Mouse (Mus musculus): ENCODE data around the gene Mia2.
"Not testable (repeated sequence)": the region's sequence is repeated elsewhere in the genome, so short reads cannot be mapped to it uniquely, and the experiment has no call there.

Gene Mia2

DNA sequence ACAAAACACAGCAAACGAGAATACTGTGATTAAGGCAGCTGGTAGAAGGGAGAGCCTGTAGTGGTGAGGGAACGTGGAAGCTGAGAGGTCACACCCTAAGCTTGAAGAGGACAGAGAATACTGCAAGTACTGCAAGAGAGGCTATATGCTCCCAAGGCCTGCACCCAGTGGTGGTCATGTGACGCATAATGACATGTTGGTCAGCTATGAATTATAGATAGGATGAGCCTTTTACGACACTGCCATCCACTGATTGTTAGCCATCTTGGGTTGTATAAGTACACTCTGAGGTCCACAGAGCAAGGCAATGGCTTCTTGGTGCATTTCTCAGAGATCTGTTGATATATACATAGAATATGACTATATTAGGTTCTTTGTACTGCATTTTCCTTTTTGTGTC lies 71.0 kb downstream of the Mia2 start:
- DNase-seq: no peak

DNA sequence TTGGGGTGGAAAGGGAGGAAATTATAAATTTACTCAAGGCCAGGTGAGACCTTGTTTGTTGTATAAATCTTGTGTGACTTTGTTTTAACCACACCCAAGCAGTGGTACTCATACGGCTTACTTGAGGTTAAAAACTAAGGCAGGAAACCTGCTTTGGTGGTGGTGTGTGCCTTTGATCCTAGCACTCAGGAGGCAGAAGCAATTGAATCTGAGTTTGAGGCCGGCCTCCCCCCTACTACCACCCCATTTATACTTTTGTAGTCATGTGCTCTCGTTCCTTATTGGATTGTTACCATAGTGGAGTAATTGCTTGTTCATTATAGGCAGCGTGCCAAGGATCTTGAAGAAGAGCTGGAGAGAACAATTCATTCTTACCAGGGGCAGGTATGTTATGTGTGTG lies 74.3 kb downstream of the Mia2 start:
- DNase-seq: no peak

DNA sequence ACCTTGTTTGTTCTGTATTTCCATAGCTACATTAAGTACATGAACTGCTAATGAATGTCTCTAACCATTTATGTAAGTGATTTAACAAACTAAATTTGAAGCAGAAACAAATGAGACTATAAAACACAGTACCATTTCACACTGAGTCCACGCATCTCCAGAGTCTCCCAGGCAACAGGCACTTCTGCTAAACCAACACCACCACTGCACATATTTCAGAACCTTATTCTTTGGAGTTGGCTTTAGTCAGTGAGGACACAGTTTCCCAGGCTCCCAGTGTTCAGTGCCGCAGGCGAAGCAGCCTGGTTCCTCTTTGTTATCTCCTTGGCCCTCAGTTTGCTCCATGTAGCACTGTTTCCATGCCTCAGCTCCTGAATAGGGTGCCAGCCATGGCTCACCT lies 82.2 kb downstream of the Mia2 start:
- no peak for DNase-seq

DNA sequence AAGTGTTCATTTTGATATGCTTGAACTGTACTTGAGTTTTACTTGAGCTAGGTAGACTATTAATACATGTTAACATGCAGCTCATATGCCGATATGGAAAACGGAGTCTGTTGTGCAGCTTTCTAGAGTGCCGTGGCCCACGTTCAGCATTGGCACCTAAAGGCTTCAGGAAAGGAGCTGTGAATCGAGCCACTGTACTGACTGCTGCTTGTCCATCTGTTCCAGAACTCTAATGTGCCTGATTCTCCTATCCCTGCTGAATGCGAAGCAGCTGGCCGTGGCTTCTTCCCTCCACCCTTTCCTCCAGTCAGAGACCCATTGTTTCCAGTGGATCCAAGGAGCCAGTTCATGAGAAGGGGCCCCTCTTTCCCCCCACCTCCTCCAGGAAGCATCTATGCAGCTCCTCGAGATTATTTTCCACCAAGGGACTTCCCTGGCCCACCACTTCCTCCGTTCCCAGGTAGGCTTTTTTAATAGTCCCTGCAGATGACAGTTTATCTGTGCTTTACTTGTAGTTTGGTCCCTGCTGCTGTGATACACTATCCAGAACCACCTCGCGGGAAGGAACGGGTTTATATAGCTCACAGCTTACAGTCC lies 92.6 kb downstream of the Mia2 start:
- DNase-seq: no peak

DNA sequence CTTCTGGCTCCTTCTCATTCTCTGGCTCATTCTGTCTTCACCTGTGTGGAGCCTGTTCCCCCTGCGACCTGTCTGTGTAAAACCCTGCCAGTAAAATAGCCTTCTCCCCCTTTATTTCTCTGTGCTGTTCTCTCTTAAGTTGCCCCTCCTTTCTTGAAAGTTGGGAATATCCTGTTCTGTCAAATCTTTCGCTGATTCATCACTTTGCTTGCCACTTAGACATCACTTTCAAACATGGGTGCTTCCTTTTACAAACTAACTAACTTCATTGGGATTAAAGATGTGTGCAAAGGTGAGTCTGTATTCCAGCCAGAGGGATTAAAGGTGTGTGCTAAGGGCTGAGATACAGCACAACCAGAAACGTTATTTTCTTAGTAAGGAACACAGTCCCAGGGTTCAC lies 98.0 kb downstream of the Mia2 start:
- no peak for DNase-seq

DNA sequence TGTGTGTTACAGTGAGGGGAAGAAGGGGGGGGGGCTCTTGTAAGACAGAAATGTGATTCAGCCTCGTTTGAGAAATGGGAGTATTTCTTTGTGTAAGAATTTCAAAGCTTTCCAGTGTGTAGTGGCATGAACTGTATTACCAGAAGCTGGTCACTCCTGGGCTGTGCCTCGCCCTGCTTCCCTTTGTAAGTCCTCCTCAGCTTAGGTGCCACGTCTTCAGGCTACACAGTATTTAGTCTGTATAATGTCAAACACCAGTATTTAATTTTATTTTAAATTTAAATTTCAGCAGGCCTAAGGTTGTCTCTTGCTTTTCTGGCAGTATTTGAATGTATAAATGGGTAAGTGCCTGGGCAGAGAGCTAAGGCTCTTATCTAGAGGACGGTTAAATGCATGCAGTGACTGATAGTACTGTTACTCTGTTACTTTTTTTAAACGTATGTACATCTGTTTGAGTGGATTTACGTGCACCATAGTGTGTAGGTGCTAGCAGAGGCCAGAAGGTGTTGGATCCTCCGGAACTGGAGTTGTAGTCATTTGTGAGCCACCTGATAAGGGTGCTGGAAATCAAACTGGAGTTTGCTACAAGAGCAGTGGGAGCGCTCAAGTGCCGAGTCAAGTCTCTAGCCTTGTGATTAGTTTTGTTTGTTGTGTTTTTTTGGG lies 98.9 kb downstream of the Mia2 start:
- no peak for DNase-seq

DNA sequence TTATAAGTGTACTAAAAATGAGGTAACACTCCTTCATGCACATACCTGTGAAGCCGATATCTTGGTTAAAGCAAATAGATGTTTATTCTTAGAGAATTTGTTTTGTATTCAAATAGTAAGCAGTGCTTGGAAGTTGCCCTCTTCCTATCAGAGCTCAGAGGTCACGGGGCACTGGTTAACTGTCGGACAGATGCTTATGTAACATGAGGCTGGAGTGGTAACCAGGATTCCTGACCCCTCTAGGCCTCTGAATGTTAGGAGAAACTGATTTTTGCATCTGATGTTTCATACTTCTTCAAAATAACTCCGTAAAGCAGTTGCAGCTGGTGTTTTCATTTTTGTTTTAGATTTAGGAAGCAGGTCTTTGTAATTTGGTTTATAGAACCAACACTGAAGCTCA lies 99.5 kb downstream of the Mia2 start:
- no peak for DNase-seq

DNA sequence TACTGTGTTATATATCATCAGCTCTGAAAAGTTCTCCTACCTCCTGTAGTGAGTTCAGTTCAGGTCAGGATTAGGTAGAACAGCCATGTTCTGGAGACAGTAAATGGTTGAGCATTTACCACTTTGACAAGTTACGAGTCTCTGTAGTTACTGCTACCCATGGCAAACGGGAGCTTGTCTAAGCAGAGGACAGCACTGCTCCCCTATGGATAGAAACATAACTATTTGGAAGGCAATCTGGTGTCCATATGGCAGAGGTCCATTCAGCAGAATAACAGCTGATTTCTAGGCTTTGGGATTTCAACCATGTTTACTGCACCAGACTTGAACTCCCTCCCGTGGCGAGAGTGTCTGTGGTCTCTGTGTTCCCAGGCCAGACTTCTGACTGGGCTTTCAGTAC lies 100.3 kb downstream of the Mia2 start:
- DNase-seq: no peak

DNA sequence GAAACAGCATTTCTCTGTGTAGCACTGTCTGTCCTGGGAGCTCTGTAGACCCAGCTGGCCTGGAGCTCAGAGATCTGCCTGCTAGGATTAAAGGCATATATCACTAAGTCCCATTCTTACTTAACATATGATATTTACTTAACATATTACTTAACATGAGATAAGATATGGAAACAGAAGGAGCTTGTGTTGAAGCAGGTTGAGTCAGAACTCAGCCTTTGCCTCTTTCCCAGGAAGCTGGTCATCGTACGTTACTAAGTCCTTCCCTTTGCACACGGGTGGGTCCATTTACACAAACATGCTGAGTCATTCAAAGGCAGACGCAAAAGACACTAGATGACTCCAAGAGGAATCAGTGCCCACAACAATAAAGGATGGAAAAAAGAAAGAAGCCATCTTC lies 103.2 kb downstream of the Mia2 start:
- no peak for DNase-seq

DNA sequence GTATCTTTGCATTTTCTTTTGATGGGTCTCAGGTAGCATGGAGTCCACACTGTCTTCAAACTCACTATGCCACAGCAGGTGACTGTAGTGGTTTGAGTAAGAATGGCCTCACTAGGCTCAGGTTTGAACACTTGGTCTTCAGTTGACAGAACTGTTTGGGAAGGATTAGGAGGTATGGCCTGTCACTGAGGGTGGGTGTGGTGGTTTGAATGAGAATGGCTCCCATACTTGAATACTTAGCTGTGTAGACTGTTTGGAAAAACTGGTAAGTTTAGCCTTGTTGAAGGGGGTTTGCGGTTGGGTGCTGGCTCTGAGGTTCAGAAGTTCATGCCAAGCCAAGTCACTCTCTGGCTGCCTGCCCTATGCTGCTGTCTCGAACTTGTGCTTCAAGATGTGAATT lies 103.8 kb downstream of the Mia2 start:
- DNase-seq: no peak

DNA sequence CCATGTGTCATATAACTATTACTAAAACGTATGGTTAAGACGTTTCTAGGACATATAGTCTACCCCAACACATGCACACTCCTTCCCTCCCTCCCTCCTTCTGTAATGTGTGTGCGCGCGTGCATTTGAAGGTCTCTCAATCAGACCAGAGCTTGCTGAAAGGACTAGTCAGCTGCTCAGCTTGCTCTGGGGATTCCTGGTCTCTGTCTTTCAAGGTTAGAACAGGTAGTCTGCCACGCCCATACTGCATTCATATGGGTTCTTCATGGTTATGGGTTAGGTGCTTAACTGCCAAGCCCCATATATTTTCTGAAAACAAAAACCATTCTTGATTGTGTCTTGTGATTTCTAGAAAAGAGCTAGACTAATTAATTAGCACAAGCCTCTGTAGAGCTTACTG lies 110.0 kb downstream of the Mia2 start:
- DNase-seq: no peak

DNA sequence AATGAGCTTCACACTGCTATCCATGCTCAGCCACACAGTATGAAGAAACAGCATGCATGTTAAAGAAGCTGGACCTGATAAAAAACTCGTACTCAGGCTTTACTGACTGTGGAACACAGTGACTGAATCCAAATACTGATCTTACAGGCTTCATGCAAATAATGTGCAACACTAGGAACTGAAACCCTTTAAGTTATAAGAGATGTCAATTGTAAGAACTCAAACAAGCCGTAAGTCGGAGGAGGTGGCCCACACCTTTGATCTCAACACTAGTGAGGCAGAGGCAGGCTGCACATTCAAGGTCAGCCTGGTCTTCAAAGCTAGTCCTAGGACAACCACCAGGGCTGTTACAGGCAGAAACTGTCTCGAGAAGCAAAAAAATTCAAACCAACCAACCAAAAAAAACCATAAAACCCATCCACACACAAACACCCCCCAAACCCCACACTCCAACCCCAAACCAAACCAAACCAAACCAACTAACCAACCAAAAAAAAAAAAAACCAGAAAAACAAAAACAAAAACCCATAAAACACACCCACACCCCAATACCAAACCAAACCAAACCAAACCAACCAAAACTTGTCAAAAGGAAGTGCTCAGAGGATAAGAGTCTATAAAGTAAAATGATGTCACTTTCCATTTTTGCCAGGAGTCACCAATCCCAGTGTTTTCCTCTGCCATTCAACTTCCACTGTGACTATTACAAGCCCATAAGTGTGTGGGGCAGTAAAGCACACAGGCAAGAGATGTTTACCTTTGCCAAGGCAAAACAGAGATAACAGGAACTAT lies 110.8 kb downstream of the Mia2 start:
- no peak for DNase-seq

DNA sequence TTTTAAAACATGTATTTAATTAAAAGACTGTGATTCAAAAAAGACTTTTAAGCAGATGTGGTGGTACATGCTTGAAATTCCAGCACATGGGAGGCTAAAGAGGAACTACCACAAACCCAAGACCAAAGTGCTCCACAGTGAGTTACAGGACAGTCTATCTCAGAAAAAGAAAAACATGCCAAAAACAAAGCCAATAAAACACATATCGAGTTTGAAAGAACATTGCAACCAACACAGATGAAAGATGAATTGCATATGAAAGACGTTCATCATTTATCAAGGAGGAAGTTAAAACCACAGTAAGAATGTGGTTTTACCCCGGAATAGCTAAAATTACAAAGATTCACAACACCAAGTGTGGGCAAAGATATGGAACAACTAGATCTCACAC lies 111.4 kb downstream of the Mia2 start:
- no peak for DNase-seq

DNA sequence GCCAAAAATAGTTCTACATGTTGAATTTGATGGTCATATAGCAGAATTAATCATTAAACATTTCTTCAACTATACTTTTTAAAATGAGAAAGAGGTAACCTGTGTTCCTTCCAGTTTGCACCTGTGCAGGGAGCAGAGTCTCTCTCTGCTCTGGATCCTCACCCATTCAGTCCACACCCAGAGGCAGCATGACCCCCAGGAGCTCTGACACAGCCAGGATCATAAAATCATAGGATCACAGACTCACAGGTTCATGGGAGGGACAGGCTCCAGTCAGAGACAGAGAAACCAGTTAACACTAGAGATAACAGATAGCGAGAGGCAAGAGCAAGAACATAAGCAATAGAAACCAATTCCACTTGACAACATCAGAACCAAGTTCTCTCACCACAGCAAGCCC lies 112.2 kb downstream of the Mia2 start:
- DNase-seq: no peak

DNA sequence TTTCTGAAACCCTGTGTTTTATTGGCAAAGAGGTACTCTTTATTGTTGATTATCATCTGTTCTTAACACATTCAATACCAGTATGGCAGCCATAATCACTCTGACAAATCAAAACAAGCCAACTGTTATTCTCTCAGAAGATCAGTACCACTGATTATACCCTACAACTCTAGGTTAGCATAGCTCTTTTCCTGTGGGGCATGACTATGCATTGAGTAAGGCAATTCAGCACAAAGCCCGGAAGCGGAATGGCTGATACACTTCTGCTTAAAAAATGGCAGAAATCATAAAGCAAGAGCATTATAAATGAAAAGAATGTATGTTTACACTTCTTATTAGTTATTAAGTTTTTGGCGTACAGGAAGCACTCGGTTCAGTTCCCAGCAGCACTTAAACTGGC lies 120.6 kb downstream of the Mia2 start:
- DNase-seq: no peak

DNA sequence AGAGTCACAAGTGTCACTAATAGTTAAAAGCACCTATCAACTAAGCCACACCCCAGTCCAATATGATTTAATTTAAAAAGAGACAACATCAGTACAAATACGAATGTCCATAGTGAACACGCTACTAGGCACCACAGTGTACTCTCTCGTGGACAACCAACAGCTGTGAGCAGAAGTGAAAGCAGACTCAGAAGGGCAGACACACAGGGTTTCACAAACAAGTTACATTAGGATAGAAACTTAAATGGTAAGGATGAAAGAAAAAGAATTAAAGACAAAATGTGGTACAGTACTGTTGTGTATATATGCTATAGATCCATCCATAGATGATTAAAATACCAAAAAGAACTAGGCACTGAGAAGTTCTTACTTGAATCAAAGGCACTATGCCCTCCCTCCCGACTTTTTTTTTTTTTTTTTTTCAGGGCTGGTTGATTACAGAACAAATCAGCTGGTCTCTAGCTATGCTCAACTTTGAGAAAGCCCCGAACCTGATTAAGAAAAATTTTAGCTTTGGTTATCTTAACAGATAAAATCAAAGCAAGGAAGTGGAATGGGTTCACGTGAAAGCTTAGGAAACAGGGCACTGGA lies 121.2 kb downstream of the Mia2 start:
- no peak for DNase-seq

DNA sequence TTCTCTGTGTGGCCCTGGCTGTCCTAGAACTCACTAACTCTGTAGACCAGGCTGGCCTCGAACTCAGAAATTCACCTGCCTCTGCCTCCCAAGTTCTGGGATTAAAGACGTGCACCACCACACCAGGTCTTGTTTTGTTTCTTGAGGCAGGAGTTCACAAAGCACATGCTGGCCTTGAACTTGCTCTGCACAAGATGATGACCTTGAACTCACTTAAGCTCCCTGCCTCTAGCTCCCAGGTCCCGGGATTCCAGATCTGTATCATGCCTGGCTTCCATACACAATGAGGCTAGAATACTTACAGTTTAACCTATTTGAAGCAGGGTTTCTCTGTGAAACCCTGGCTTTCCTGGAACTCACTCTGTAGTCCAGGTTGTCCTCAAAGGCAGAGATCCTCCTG lies 121.7 kb downstream of the Mia2 start:
- no peak for DNase-seq

DNA sequence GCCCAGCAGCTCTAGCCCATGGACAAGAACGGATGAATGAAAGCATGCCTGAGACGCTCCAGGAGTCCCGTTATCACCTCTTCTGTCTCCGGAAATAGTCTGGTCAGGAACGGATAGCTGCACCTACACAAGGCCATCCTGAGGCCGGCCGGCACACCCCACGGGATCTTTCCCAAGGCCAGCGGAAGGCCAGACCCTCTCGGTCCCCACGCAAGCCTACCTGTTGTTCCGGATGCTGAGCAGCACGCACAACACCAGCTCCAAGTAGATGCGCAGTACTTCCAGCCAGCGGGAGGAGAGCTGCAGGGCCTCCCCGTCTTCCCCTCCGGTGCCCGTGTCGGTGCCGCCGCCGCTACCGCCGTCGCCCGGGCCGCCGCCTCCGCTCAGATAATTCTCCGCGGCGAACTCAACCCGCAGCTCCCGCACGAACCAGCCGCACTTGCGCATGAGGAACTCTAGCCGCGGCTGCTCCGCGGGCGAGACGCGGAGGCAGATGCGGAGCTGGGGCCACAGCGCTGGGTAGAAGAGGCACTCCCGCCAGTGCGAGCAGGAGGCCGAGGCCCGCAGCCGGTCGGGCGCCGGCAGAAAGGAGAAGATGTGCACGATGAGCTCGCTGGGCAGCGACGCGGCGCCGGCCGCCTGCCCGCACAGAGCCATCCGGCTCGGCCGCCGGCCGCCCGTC lies 123.2 kb downstream of the Mia2 start:
- DNase-seq: peak in 1 of 2 experiments; percentile 47

DNA sequence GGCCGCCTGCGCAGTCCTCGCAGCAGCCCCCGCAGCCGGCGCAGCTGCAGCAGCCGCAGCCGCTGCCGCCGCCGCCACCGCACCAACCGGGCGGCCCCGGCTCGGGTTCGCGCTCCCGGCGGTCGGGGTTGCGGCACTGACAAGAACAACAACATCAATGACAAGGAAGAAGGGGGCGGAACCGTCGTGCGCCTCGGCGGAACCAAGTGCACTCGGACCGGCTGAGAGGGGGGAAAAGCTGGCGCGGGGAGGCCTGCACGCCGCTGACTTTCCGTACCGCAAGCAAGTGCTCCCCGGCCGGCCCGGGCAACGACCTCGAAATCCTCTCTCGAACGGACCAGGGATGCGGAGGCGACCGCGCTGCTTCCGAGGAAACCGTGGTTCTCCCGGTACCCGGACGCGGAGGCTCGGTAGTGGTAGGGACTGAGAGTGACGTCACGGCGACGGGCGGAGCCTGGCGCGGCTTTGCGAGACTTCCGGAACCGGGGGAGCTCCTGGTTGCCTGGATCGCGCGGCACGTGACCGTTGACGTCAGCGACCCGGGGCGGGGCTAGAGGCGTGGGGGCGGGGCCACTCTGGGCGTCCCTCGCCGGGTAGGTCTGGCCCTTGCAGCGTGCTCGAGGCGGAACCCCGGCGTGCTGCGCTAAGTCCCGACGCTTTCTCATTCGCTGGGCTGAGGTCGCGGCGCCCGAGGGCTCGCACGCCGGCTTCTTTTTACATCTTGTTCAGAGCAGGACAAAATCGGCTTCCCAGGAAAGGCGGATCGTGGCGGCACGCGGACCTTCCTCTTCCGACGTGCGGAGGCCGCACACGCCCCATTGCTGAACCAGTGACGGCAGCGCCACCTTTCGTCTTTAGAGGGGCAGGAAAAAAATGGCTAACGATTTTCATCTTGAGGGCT lies 124.0 kb downstream of the Mia2 start, which contains the start of gene Fbxo33:
Gene Fbxo33, minus strand, starts transcription at position 401 of the 901 bp plus-strand sequence.
- peak; percentile 98 to 99 for DNase-seq

DNA sequence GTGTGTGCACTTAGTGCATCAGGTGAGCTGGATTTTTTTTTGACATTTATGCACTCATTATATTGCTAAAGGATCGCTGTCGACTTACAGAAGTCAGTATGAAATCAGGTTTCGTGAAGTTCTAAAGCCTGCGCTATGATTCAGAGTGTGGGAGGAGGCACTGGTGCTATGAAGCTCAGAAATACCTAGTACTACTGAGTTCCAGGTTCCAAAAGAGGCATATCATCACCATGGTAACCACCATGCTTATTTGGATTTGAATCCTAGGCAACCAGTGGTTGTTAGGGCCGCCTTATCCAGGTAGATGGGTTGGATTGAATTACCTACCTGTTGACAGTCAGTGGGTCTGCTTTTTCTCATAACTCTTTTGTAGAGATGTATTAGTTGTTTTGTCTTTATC lies 132.8 kb downstream of the Mia2 start:
- DNase-seq: no peak

DNA sequence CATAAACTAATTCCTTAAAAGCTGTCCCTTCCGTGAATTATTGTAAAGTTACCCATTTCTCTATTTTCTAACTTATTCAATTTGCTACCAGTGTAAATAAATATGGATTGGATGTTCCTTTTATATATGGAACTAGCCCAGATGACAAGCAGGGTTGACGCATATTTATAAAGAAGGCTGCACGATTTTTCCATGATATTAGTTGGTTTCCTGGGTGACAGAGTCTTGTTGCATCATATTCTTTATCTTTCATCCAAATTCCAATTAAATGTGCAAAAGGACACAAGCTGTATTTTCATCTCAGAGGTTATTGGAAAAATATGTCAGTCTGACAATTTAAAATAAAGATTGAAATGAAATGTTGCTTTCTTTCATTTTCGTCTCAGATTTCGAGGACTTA lies 142.8 kb downstream of the Mia2 start:
- DNase-seq: no peak

DNA sequence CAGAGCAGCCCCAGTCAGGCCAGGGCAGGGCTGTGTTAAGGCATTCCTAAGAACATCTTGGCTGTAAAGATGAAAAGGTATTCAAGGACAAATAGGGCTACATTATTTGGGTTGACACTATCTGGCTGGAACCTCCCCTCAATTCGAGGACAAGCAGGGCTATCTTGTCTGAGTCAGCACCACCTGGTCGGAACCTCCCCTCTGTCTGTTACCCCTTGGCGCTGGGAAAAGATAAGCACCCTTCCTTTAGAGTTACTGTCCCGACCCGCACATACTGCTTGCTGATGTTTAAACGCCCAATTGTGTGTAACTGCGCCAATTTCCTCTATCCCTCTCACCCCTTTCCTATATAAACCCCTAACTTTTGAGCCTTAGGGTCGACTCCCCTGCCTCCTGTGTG lies 145.4 kb downstream of the Mia2 start:
- not testable (repeated sequence) for DNase-seq

Measured in kidney, postnatal 4 days (tissue).